Mouse (Mus musculus) bone marrow macrophage, adult 2 months (primary cell): ENCODE results near the gene Gfod1. TPM values are rescaled to one million over a fixed set of nuclear protein-coding genes. Genes with fewer than 3 reads are reported as not detected.
A peak's percentile ranks its signal among the peaks of the same experiment; 100 is the strongest.

Source experiments
- H3K27ac ChIP-seq: 2 replicates; pipeline ENCODE4 v1.5.1; 2012; ENCODE audit warnings: low read depth, low read length; ENCODE audit not compliant: insufficient read depth
- H3K4me1 ChIP-seq: 2 replicates; pipeline ENCODE4 v1.6.1; 2012; ENCODE audit warnings: low read length; ENCODE audit not compliant: control insufficient read depth, insufficient read depth
- H3K4me3 ChIP-seq: 2 replicates; pipeline ENCODE4 v1.5.1; 2012; ENCODE audit warnings: mild to moderate bottlenecking, low read length, moderate library complexity; ENCODE audit not compliant: insufficient read depth
- CTCF ChIP-seq: IDR thresholded peaks from 2 replicates; pipeline ENCODE4 v1.5.1; 2012; ENCODE audit warnings: low read depth, mild to moderate bottlenecking, low read length, moderate library complexity
- POLR2A ChIP-seq: IDR thresholded peaks from 2 replicates; pipeline ENCODE4 v1.6.1; 2012; ENCODE audit warnings: mild to moderate bottlenecking, low read depth, low read length, borderline replicate concordance
- polyA plus RNA-seq: library from polyadenylated mRNA; stranded (reverse); fragments of >200 nt; gene quantifications from 2 replicates; pipeline ENCODE4 v1.2.4, GENCODE M21; 2012; ENCODE audit not compliant: missing spikeins, insufficient read depth, insufficient read length

Gfod1 gene
- polyA plus RNA-seq, result 0.31 and 0.35 TPM in 2 replicates

DNA sequence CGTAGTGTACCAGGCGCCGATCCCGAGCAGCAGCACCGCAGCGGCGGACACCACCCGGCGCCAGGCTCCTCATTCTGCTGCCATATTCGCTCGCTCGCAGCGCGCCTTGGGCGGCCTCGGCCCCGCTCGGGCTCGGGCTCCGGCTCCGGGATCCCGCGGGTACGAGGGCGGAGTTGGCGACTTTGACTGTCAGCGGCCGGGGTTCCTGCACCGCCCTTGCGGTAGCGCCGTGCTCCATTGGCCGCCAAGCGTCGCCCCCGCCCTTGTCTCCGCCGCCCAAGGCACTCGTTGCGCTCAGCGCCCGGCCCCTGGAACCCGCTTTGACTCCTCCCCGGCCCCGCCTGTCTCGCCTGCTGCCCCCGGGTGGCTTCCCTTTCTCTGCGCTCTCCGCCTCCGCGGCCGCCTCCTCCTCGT is at the start of gene Gfod1:
Gene Gfod1, minus strand, starts transcription at position 155 of the 414 bp plus-strand sequence.
- no peak within 1 kb of the TSS for H3K27ac ChIP-seq

DNA sequence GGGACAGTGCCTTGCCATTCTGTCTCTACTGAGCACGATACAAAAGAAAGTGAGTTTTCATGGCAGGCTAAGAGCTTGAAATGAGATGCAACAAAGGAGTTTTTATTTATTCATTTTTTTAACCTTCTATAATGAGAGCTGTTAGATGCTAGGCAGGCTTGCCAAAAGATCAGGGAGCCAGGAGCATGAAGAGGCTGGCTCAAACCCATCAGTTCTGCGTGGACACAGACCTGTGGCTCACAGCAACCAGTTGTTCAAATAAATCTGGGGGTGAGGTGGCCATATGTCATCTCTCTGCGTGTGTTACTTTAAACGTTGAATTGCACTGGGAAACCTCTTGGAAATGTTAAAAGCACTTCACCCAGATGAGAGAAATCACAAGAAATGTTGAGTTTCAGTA is 49.4 kb upstream of the Gfod1 start:
- H3K4me1 ChIP-seq, result no peaks in the 10 kb centered on the region
- TF ChIP-seq POLR2A, result no peak
- TF ChIP-seq CTCF, result no peak
- H3K4me3 ChIP-seq, result no peak overlapping the region
- H3K27ac ChIP-seq, result no peak overlapping the region

More for the DNA sequence above, at the start of gene Gfod1:
- TF ChIP-seq POLR2A (no peak), CTCF (no peak)
- Histone ChIP-seq H3K4me1 (peaks cover 10% of the 10 kb centered on the region), H3K4me3 (peak within 1 kb of the TSS; percentile 70)

- Histone ChIP-seq H3K27ac (no peak overlapping the region), H3K4me1 (no peaks in the 10 kb centered on the region), H3K4me3 (no peak overlapping the region)
- TF ChIP-seq POLR2A (no peak), CTCF (no peak)
Measured at GRCm38 (mm10) chr13:43350489-43351169, 46.7 kb upstream of the Gfod1 start.

- TF ChIP-seq CTCF (no peak), POLR2A (no peak)
- Histone ChIP-seq H3K27ac (no peak overlapping the region), H3K4me3 (no peak overlapping the region), H3K4me1 (no peaks in the 10 kb centered on the region)
Measured at GRCm38 (mm10) chr13:43349376-43349775, 45.4 kb upstream of the Gfod1 start.

DNA sequence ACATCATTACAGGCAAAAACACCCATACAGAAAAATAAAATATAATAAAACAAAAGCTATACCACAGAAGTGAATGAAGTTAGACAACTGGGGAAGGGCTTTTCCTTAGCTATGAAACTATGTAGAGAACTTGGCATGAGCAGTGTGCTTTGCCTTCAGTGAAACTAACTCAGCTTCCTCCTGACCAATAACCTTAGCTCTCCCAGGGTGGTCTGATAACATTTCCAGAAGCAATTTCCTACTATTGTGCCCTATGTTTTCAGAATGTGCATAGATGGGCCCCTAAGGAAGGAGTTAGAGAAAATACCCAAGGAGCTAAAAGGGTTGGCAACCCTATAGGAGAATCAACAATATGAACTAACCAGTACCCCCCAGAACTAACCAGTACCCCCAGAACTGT is 42.9 kb upstream of the Gfod1 start:
- TF ChIP-seq CTCF (no peak), POLR2A (no peak)
- H3K4me3 ChIP-seq, result no peak overlapping the region
- H3K27ac ChIP-seq, result no peak overlapping the region
- H3K4me1 ChIP-seq, result no peaks in the 10 kb centered on the region

DNA sequence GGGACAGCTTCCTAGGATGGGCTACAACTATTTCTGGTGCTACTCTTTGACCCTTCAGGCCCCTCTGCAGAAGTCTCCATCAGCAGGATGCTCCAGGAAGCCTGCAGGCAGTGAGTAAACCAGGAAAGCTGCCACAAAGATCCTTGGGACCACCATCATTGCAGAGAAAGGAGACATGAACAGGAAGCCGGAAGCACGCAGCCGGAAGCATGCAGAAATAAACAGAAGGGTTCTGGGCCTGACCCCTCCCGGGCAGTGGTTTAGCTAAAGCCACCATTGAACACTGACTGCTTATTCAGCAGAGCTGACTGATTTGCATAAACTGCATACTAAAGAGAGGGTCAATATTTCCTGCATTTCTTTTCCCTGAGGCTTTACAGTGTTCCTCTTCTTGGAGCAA is 34.7 kb upstream of the Gfod1 start:
- no peaks in the 10 kb centered on the region for H3K4me1 ChIP-seq
- H3K4me3 ChIP-seq, result no peak overlapping the region
- no peak overlapping the region for H3K27ac ChIP-seq
- no peak for TF ChIP-seq POLR2A
- no peak for TF ChIP-seq CTCF

DNA sequence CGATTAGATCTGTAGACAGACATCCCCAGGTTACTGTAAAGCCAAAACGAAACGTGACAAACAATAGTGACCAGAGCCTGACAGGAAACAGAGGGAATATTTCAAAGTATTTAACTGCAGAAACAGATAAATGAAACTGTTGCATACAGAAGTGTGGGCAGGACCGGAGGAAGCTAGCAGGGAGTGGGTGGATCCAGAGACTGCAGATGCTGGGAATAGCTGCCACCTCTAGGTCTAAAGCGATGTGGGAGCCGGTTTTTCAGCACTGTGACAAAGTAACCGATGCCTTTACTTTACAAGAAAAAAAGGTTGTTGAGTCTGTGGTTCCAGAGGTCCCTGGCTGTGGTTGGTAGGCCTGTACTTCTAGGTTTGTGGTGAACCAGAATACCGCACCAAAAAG is 34.0 kb upstream of the Gfod1 start:
- no peak for TF ChIP-seq CTCF
- TF ChIP-seq POLR2A, result no peak
- no peak overlapping the region for H3K4me3 ChIP-seq
- H3K4me1 ChIP-seq, result no peaks in the 10 kb centered on the region
- H3K27ac ChIP-seq, result no peak overlapping the region

- Histone ChIP-seq H3K4me3 (no peak overlapping the region), H3K4me1 (no peaks in the 10 kb centered on the region), H3K27ac (no peak overlapping the region)
- TF ChIP-seq CTCF (no peak), POLR2A (no peak)
Measured at GRCm38 (mm10) chr13:43336425-43337221, 32.7 kb upstream of the Gfod1 start.

GRCm38 (mm10) chr13:43332591-43332990 is 28.6 kb upstream of the Gfod1 start:
- Histone ChIP-seq H3K27ac (no peak overlapping the region), H3K4me1 (no peaks in the 10 kb centered on the region), H3K4me3 (no peak overlapping the region)
- TF ChIP-seq POLR2A (no peak), CTCF (no peak)

DNA sequence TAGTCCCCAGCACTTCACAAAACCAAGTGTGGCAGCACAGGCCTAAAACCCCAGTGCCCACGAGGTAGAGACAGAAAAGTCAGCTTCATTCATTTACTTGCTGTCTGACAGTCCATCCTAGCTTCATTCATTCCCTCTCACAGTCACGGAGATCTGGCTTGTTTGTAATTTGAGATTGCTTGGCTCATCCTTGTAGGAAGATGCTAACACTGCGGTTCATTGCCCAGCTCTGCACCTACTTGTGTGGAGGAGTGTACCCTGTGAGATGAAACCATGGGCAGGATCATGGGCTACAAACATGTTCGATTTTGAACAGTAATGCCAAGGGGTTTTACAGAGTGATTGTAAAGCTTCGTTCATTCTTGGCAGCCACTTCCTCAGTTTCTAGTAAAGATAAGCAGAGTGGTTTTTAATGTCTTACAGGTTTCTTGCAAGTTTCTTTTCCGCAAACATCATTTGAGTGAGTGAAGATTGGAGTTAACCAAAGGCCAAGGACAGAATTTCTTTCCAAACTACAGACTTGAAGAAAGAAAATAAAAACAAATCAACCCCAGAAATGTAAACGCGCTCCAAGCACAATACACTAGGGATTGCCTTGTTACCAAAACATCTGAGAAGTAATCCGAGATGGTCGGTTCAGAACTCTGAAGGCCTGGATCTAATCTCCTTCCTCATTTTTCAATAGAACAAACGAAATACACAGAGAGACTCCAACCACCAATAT is 27.9 kb upstream of the Gfod1 start:
- H3K4me1 ChIP-seq, result no peaks in the 10 kb centered on the region
- no peak overlapping the region for H3K4me3 ChIP-seq
- no peak overlapping the region for H3K27ac ChIP-seq
- TF ChIP-seq POLR2A (no peak), CTCF (no peak)
